Mouse (Mus musculus) kidney, adult 2 months (tissue): ENCODE results near the gene Sox18.

Experiments
- CTCF ChIP-seq: fragments of 200-500 bp; conservative IDR thresholded peaks from 2 replicates; pipeline ENCODE4 v1.5.1; 2011; ENCODE audit warnings: low read depth, mild to moderate bottlenecking, control low read depth, low read length, moderate library complexity, mixed read lengths; ENCODE audit not compliant: insufficient read depth, insufficient read length
- POLR2A ChIP-seq: fragments of 200-500 bp; IDR thresholded peaks from one replicate; pipeline ENCODE4 v1.6.1; 2011; ENCODE audit warnings: low read depth, low read length, control low read depth

DNA sequence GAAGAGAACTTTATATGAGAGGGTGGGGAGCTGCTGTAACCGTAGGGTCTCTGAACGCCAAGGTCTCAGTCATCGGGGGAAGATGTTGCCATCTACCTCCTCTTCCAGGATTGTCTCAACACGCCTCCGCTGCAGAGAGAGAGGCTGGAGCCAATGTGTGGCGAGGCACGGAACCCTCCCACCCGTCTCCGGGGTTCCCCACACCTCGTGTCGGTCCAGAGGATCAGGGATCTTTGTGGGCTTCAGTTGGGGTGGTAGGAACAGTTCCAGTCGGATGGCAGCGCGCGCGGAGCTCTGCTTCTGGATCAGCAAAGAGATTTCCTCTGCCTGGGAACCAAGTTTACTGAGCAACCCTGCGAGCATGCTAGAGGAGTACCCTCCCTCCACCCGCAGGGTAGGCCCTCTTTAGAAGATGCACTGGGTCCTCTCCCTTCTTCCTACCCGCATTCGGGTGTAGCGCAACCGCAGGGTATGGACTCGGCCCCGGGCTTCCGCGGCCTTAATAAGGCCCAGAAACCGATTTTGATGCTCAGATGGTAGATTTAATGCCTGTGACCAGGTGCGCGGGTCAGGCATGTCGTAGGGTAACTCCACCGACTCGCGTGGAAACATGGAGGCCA lies 25.5 kb upstream of the Sox18 start:
- no peak for TF ChIP-seq CTCF
- TF ChIP-seq POLR2A = no peak
